Mouse (Mus musculus): ENCODE measurements around the gene Ascc3. TPM values are rescaled to one million over a fixed set of nuclear protein-coding genes. Genes with fewer than 3 reads are reported as not detected.

Ascc3 gene
- 10 to 100 TPM; 22.7 to 37.7 (median 29.3) TPM for total RNA-seq (2022)

DNA sequence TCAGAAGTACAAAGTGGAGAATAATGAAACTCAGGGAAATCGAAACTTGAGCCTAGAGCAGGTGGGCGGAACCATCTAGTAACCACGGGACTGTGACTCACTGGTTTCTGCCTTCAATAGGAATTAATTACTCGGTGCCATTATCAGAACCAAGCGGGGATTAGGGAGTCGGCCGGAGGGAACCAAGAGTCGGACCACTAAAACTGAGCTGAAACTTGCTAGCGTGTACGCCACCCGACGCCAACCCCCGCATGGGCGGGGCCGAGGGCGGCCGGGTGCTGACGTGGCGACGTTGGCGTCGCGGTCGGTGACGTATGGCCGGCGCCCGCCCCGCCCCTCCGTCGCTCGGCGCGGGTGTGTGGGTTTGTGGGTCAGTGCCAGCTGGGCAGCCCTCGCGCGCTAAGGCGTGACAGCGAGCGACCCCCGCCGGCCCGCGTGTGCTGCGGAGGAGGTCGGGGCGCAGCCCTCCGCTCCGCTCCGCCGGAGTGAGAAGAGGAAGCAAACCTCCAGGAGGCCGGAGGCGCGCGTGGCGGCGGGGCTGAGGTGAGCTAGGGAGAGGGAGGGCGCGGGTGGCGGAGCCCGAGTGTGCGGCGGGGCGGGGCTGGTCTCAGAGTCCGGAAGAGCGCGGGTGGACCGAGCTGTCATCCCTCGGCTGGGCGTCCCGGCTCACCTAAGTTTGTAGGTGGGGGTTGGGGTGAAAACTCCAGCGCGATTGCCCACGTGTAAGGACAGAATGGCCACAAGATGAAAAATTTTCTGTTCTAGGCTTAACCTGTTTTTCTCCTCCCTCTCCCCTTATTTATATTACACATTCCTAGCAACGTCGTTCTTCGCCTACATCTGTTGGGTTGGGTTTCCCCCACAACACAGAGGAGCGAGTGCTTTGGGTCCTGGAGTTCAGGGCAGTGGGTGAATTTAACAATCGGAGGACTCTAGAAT is at the start of gene Ascc3:
Gene Ascc3 (plus strand): TSS at position 315 of the 939 bp plus-strand sequence.
- peak; percentile 79 to 89 for DNase-seq (ENCODE audit: low spot score in 2 of 2)

DNA sequence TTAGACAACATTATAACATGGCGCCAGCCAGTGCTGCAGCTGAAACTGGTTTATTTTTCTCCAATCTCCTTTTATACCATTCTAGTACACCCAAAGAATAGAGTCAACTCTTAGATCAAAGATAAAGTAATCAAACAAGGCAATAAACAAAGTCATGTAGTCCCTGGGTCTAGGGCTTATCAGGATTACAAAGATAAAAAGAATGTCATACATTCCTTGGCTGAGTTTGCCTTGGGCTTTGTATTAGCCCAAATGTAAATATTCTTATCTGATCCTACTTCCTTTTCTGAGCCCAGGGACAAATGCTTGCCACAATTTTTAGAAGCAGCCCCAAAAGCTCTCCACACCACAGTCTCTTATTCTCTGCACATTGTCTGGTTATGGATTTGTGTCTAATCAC is 7.7 kb upstream of the Ascc3 start:
- no peak for DNase-seq (ENCODE audit: low spot score in 2 of 2)

DNA sequence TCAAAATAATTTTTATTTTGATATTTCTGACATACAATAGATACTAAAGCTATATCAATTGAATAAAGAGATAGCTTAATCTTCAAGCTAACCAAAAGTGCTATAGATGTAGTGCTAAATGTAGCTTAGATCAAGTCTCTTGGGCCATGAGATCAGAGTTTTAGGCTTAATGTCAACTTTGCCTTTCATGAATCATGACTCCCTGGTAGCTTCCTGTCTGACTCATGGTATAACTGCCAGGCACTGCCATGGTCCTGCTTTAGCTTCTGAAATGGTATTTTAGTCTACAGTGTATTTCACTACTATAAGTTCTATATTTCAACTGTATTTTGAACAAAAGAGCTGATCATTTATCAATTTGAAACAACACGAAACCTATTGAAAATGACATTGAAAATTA is 5.9 kb upstream of the Ascc3 start:
- no peak for DNase-seq (ENCODE audit: low spot score in 2 of 2)

DNA sequence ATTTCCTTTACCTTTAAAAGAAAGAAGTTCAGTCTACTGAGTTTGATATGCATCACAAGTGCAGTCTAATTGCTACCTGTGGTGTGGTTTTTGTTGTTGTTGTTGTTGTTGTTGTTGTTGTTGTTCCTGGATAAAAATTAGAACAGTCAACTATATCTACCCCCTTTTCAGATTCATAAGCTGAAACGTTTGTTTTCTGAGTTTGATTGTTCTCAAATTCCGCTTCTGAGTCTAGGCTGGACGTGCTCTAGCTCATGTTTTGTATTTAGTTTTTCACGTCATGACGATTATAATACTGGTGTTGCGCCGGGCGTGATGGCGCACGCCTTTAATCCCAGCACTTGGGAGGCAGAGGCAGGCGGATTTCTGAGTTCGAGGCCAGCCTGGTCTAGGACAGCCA is 902 bp downstream of the Ascc3 start:
- no peak for DNase-seq (ENCODE audit: low spot score in 2 of 2)

DNA sequence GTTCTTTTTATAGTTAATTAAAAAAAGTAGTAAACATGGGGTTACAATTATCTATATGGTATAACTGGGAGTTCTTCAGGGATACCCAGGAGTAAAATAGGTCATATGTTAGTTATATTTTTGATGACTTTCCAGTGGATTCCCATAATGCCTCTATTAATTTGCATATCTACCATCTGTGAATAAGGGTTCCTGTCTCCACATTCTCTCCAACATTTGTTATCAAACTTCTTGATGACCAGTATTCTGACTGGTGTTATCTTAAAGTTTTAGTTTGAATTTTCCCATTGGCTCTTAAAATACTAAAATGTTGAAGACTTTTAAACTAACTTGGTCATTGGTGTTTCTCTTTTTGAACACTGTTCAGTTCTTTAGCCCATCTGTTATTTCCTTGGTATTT is 2.9 kb downstream of the Ascc3 start:
- no peak for DNase-seq (ENCODE audit: low spot score in 2 of 2)

DNA sequence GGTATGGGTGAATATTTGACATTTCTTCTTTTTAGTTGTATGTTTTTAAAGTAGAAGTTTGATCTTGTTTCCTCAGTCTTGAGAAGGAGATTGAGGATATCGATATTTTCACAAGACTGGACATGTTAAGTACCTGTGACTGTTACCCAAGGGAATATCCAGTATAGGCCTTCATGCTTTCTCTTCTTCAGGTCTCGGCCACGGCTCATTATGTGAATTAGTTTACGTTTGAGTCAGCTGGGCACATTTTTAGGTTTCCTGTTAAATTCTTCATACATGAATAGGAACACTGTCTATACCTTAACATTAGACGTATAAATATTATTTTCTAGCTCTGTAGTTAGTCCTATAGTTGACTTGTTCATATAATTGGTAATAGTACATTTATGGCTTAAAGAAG is 12.4 kb downstream of the Ascc3 start:
- DNase-seq (ENCODE audit: low spot score in 2 of 2) = no peak

DNA sequence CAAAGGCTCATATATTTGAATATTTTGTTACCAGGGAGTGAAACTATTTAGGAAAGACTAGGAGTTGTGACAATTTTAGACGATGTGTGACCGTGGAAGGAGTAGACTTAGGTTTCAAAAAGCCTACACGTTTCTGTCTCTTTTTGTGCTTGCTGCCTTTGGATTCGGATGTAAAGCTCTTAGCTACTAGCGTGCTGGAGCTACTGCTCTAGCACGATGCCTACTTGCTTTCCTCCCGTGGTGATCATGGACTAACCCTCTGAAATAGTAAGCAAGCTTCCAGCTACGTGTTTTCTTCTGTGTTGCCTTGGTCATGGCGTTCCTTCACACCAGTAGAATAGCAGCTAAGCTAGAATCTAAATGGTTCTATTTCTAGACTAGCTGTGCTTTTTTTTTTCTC is 21.4 kb downstream of the Ascc3 start:
- DNase-seq (ENCODE audit: low spot score in 2 of 2) = no peak

DNA sequence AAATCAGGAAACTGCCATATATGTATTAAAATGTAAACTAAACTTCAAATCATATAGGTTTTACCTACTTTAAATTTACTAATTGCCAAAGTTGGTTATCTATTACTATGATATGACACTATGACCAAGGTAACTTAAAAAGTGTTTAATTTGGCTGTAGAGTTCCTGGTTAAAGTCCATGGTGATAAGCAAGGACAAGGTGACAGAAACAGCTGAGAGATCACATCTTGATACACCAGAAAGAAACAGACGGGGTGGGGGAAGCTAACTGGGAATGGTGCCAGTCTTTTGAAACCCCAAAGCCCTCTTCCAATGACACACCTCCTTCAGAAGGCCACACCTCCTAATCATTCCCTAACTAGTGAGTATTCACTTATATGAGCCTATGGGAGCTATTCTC is 33.4 kb downstream of the Ascc3 start:
- DNase-seq (ENCODE audit: low spot score in 2 of 2) = no peak

DNA sequence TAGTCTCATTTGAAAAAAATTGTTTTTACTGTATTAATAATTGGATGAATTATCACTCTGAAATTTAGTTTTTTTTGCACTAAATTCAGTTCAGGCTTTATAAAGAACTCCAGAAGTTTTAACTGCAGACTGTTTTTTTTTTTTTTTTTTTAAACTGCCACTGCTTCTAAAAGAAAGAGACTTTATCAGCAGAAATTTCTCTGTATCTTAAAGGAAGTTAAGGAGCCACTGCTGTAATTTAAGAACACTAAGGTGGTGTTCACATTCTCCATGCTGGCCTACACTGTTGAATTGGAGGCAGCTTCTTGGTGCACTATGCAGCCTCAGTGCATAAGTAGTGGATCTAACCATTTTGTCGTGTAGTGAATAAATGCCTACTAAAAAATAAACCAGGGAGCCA is 47.1 kb downstream of the Ascc3 start:
- no peak for DNase-seq (ENCODE audit: low spot score in 2 of 2)

DNA sequence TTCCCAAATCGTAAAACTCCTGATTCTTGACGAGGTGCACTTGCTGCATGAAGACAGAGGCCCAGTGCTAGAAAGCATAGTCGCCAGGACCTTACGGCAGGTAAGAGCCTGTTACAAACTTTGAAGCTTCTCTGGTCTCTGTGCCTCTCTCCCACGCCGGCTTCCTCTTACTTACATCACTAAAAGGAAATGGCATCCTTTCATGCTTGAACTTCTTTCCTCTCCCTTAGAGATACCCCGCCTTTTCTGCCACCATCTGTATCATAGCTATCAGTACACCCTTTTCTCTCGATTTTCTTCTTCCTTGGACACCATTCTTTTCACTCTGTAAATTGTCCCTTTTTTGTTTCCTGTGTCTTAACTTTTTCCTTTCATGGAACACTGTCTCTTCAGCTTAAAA is 58.1 kb downstream of the Ascc3 start:
- no peak for DNase-seq (ENCODE audit: low spot score in 2 of 2)

DNA sequence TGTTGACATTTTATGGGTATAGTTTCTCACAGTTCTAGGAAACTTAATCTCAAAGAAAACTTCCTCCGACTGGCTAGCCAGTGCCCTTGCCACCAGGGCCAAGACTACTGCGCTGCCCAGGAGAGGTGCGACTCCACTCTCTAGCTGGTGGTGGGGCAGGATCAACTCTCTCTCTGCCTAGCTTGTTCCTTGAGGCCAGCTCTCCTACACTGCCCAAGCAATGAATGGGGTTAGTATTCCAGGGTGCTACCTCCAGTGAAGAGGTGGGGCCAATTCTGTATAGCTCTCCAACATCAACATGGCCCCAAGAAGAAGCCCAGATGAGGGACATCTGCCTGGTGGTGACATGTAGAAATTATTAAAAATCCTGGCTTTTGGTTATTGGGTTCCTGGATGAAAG is 61.1 kb downstream of the Ascc3 start:
- no peak for DNase-seq (ENCODE audit: low spot score in 2 of 2)

DNA sequence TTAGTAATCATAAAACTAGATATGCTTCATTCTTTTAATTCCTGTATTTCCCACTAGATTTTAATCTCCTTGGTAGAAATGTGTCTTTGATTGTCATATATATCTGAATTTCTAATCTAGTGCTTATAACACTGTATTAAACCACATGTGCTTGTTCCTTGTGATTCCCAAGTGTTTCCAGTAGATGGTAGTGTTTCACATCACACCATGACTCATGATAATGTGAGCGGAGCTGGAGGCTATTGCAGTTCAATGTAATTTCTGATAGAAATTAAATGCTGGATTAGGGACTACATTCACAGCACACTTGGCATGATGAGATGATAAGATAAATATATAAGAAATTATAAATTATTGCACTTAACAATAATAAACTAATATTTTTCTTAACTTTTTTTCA is 64.9 kb downstream of the Ascc3 start:
- DNase-seq (ENCODE audit: low spot score in 2 of 2) = no peak

DNA sequence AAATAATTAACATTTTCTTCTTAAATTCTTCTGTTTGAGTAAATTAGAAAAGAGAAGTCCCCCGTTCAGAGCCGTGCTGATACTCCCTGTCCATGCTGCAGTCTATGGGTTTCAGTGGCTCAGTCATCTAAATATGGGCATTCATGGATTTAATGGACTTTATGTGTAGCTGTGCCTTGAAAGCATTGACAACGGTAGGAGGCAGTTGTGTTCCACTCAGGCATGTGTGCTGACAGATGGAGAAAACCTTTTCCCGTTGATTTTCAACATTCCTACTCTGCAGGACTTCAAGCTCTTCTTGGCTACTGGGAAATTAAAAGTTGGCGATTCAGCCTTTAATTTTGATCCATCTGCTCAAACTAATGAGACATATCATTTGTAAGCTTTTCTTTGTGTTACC is 79.0 kb downstream of the Ascc3 start:
- no peak for DNase-seq (ENCODE audit: low spot score in 2 of 2)

DNA sequence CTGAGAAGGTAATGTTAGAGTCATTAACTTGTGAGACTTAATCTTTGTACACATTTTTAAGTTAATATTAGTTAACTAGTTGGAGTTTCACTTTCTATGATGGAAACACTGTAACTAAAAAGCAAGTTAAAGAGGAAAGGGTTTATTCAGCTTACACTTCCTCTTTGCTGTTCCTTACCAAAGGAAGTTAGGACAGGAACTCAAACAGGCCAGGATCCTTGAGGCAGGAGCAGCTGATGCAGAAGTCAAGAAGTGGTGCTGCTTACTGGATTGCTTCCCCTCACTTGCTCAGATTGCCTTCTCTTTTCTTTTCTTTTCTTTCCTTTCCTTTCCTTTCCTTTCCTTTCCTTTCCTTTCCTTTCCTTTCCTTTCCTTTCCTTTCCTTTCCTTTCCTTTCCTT is 97.9 kb downstream of the Ascc3 start:
- no peak for DNase-seq (ENCODE audit: low spot score in 2 of 2)

DNA sequence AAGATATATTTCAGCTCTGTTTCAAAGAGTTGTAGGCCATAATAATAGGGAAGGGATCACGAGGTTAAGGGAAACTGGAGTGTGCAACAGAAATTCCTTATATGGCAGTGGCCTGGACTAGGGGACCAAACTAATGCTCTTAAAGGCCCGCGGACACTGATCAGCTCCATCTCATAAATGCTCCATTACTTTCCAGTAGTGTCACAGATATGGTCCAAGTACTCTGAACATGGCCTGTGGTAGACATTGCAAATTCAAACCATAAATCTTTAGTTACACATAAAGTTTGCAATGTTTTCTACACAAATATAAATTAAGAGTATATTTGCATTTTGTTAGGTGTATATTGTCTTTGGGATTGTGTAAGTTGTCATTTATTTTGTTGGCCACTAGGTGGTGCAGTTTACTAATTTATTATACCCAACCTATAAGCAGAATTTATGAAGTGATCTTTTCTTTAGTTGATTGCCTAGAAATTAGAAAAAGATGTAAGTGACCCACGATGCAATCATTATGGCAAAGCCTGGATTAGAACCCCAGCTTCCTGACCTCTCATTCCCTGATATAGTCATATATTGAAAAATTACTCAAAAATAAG is 106.5 kb downstream of the Ascc3 start:
- no peak for DNase-seq (ENCODE audit: low spot score in 2 of 2)

DNA sequence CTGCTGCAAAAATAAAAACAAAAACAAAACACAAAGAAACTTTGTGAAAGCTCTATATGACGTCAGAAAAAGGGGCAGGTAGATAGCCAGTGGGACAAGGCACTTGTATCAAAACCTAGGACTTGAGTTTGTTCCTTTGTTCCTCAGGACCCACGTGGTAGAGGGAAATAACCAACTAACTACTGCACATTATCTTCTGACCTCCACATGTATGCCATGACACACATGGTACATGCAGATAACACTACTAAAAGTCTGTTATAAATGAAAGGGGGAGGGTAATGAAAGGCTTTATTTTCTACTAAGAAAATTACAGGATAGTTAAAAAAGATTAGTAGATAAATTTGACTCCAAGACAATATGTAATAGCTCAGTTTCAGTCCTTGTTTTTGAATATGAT is 109.3 kb downstream of the Ascc3 start:
- no peak for DNase-seq (ENCODE audit: low spot score in 2 of 2)

DNA sequence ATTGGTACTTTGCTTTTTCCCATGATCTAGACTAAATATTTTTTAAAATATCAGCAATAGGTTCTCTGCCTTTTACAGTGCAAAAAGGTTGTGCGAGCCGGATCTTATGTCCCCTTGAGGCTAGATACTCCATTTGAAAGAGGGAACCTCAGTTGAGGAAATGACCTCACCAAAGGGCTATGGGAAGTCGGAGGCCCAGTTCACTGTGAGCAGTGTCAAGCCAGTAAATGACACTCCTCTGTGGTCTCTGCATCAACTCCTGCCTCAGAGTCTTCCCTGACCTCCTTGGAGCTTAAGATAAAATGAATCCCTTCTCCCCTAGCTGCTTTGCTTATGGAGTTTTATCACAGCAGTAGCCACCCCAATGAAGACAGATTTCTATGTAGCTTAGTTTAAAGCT is 109.9 kb downstream of the Ascc3 start:
- DNase-seq (ENCODE audit: low spot score in 2 of 2) = no peak

DNA sequence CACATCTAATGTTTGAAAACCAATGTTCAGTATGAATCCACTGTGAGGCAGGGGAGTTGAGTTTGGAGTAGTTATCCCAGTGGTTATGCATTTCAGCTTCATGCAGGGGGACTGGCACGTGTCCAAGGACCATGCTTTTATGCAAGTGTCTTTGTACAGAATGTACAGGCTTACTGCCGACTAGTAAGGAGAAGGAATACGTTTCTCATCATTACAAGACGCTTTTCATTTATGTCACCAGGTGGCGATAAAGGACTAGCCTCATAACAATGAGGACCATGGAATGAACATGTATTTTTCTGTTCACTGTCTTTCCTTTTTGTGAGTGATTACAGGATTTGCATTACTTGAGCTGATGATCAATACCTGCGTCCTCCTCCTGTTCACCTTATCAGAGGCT is 111.7 kb downstream of the Ascc3 start:
- peak in 1 of 2 experiments; percentile 26 for DNase-seq (ENCODE audit: low spot score in 2 of 2)

DNA sequence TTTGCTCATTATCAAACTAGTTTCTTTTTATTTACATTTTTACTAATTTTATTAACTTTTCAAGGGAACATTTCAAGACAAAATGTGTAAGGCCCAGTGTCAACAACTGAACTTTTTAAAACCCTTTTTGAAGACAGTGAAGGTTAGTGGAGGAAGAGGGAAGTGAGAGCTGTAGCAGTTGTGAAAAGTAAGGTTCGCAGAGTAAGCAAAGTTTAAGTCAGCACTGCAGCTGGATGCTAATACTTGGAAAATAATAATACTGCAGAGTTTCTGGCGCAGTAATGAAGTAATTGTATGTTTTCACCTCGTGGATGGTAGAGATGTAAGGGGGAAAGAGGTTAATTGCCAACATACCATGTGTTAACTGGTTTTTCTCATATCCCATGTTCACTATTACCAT is 112.4 kb downstream of the Ascc3 start:
- no peak for DNase-seq (ENCODE audit: low spot score in 2 of 2)

DNA sequence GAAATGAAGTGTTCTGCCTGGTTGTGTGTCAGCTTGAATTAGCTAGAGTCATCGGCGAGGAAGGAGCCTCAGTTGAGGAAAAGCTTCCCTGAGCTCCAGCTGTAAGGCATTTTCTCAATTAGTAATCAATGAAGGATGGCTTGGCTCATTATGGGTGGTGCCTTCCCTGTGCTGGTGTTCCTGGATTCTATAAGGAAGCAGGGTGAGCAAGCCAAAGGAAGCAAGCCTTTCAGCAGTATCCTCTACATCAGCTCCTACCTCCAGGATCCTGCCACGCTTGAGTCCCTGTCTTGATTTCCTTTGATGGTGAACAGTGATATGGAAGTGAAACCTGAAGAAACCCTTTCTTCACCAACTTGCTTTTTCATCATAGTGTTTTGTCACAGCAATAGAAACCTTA is 118.8 kb downstream of the Ascc3 start:
- DNase-seq (ENCODE audit: low spot score in 2 of 2) = no peak

DNA sequence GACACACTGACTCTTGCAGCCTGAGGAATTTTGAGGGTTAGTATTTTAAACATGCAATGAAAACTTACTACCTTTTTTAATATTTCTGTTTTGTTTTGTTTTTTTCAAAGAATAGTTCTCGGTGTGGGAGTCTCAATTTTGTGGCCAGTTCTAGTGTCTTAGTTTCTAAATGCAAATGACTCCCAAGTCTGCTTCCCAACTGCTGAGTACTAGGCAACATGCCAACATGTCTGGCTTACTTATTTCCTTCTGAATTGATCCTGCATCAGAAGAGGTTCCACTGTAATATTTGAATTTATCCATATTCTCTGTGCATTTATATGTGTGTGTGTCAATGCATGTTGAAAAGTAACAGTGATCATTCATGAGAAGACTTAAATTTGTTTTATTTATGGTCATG is 119.3 kb downstream of the Ascc3 start:
- no peak for DNase-seq (ENCODE audit: low spot score in 2 of 2)

DNA sequence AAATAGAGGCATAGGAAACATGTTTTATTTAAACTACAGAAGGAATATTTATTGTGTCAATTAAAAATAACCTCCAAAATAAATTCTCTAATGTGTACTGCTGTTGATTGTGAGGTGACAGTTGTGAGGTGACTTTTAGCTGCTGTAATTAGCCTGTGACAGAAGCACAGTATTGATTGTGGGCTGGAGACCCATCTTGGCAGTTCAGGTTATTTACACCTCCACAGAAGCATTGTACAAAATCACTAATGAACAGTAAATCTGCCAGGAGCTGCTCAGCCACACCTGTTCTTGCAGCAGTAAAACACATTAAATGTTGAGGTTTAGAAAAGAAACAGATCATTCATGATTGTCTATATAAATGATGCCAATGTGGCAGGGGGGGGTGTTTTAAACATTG is 141.0 kb downstream of the Ascc3 start:
- DNase-seq (ENCODE audit: low spot score in 2 of 2) = no peak

DNA sequence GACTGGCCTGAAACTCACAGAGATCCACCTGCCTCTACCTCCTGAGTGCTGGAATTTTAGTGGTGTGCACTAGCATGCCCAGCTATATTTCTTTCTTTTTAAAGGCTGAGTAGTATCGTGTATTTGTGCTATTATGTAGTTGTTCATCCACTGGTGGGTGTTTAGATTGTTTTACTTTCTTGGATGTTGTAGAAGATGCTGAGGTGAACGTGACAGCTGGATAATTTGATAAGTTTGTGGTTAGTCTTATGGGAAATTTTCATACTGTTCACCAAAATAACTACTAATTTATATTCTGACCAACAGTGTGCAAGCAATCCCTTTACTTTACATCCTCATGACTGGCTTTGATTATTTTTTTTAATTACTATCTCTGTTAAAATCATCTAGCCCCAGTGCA is 169.6 kb downstream of the Ascc3 start:
- DNase-seq (ENCODE audit: low spot score in 2 of 2) = no peak
